Mouse (Mus musculus) telencephalon, adult 2 months (tissue): Measurements from ENCODE around the gene Rilp.
A peak's percentile ranks its signal among the peaks of the same experiment; 100 is the strongest.

Source experiments
- DNase-seq: peaks from one replicate; pipeline ENCODE4 v3.0.0-alpha.2; 2011; ENCODE audit warnings: low read depth, low spot score

The Rilp gene

GRCm38 (mm10) chr11:75557142-75557541 lies 47.2 kb downstream of the Rilp start:
- DNase-seq: no peak

GRCm38 (mm10) chr11:75558101-75558500 lies 48.2 kb downstream of the Rilp start:
- no peak for DNase-seq

DNA sequence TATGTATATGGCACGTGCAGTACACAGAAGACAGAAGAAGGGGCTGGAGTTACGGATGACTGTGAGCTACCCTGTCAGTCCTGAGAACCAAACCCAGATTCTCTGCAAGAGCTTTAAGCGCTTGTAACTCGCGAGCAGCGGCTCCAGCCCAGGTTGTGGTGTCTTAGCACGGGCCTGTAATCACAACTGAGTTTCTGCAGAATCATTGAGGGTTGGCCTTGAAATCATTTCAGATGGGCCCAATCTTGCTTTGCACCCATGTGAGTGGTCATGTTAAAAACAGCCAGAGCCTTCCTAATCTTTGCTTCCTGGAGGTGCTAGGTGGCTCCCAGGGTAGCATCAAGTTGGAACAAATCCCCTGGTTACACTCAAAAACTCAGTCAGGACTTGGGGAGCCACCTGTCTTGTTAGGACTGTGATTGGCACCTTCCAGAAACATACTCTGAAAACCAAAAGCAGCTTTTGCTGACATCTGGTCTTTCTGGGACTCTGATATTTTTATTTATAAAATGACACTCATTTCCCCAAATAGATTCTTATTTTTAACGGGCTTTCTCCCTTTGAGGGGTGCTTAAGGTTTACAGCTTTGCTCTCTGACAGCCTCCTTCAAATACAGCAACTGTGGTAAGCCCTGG lies 50.1 kb downstream of the Rilp start:
- peak; percentile 55 for DNase-seq

DNA sequence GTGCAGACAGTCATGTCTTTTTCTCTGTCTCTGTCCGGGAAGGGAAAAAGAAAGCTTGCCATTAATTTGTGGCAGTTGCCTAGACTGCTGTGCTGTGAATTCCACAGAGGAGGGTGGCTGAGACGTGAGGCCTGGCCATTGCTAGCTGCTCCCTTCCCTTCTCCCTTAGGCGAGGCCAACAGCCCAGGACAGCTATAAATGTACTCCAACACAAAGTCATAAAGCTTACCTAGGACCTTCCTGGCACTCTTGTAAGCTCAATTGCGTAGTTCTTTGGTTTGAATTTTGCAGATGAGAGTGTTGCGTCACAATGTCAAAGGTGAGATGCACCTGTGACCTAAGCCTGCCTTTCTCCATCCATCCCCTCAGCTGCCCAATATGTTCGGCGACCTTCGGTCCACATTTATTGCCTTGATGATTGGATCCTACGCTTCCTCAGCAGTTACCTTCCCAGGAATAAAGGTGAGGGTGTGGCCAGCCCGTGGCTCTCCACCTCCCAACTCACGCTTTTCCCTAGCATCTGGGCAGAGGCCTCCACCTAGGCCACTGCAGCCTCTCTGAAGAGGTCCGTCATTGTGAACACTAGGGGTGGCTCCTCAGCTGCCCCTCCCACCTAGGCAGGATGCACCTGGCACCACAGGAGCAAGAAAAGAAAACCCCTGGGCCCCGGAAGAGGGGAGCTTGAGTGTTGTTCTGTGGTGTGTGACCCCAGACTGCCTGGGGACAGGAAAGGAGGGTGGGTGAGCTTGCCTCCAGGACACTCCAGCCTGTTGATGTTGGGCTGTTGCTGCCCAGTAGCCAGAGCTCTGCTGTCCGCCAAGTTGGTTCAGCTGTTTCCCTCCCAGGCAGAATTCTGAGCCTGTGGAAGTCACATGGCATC lies 50.9 kb downstream of the Rilp start:
- no peak for DNase-seq

DNA sequence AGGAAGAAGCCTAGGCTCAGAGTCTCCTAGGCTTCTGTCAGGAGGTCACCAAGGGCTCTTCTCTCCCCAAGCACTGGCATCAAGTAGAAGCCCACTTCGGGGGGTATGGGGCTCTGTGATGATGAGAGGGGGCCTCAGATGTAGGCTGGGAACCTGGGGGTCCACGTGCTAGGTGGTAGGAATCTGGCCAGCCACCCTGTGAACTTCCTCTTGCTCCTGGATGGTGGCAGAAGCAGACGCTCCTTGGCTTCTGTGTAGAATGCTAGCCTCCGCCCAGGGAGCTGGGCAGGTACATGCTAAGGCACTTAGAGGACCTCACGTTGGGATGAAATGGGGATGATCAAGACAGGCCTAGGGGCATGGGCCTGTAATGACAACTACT lies 51.5 kb downstream of the Rilp start:
- no peak for DNase-seq
